Mouse (Mus musculus): ENCODE data around the gene Ppp2r5c.

GRCm38 (mm10) chr12:110399161-110399560, 47.8 kb upstream of the Ppp2r5c start:
- no peak for TF ChIP-seq CTCF (IDR thresholded peaks at IDR 0.05; ENCODE audit: low read depth, low read length)
- TF ChIP-seq POLR2A (IDR thresholded peaks at IDR 0.05; ENCODE audit: extremely low read depth, insufficient read depth, low read length) = no peak
